ENCODE assay signal across 1 mouse cellular context in the genomic region with DNA sequence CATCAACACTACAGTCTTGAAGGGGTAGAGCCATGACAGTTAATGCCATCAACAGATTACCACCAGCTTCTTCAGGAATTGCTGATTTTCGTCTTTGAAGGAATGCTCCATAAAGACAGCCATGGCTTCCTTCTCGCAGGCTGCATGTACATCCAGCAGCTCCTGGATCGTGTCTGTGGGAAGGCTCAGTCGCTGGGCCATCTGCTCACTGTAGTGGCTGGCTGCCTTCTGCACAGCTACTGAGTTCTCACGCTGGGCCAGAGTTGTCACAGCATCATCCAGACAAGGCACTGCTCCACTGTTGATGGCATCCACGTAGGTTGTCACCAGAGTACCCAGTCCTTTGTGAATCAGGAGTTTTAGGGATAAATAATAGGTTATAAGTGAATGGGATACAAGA. TPM values are rescaled to one million over a fixed set of nuclear protein-coding genes. Genes with fewer than 3 reads are reported as not detected.
"Had no signal": no experiment of that assay in that cellular context is flagged by ENCODE, and none has a peak within 500 bp of the region (broad histone marks: within the 10 kb centered on the region; RNA-seq: fewer than 3 reads in every experiment).

No protein-coding gene starts in this region.

RNA-seq across cellular contexts. Expression of a gene that starts 17.6 kb away (rescaled TPM):
- total RNA-seq: layer of hippocampus, postnatal 25 days had no signal
